In genomic region chr9:109894413-109895090, GRCm38 (mm10) we compare ENCODE assay signal across 8 mouse cellular contexts. TPM values are rescaled to one million over a fixed set of nuclear protein-coding genes. Genes with fewer than 3 reads are reported as not detected.
DNase-seq lines count a peak whose midpoint lies in the region; ATAC-seq lines count a peak whose summit lies in the region.

No protein-coding gene starts in this region.

- 30% methylated on average over 6 of the region's 6 CpGs for WGBS in hindbrain, embryonic 11.5 days
- 23% methylated on average over 6 of the region's 6 CpGs for WGBS in lung, embryonic 16.5 days

- peak; percentile 76 for DNase-seq in Muller cell, postnatal 12 days (ENCODE audit: inconsistent ontology term)
- peak; percentile 58 for DNase-seq in cerebellum, adult 9-10 months
- peak; percentile 41 to 73 for DNase-seq in frontal cortex, postnatal 10 days (ENCODE audit: low spot score in 2 of 2)
- DNase-seq in hindbrain, embryonic 11.5 days (ENCODE audit: low spot score), result peak; percentile 76
- peak; percentile 66 for DNase-seq in layer of hippocampus, adult 9-11 months
- DNase-seq in retina, adult 2 months (ENCODE audit: low read depth, low spot score), result peak; percentile 40
- peak; percentile 59 to 68 for DNase-seq in urinary bladder, postnatal 36 days (ENCODE audit: low spot score in 2 of 2)

- no peaks in the 10 kb centered on the region for H3K27me3 ChIP-seq in hindbrain, embryonic 11.5 days (ENCODE audit: control insufficient read depth, insufficient read depth, low read length)
- H3K27me3 ChIP-seq in lung, embryonic 16.5 days (ENCODE audit: control insufficient read depth, insufficient read depth, low read depth, low read length), result no peaks in the 10 kb centered on the region

- no peak overlapping the region for H3K4me2 ChIP-seq in hindbrain, embryonic 11.5 days (replicated peaks; ENCODE audit: low read depth, low read length)
- H3K4me2 ChIP-seq in lung, embryonic 16.5 days (ENCODE audit: low read depth, low read length), result no peak overlapping the region

- 0 out of 2 replicates have a peak overlapping the region, but pooled peaks have one; percentile 43 for H3K9ac ChIP-seq in hindbrain, embryonic 11.5 days (ENCODE audit: low read depth, low read length)
- 0 out of 2 replicates have a peak overlapping the region, but pooled peaks have one; percentile 28 for H3K9ac ChIP-seq in lung, embryonic 16.5 days (ENCODE audit: low read length)

- peak; percentile 82 for ATAC-seq in hindbrain, embryonic 11.5 days (ENCODE audit: low FRiP score)
- ATAC-seq in lung, embryonic 16.5 days (ENCODE audit: low read depth), result peak; percentile 92

- H3K27ac ChIP-seq in hindbrain, embryonic 11.5 days (ENCODE audit: low read depth, low read length), result peak overlapping the region; percentile 75
- H3K27ac ChIP-seq in lung, embryonic 16.5 days (ENCODE audit: low read length), result peak overlapping the region; percentile 51; the same call in 1 of the 2 replicates

- H3K36me3 ChIP-seq in hindbrain, embryonic 11.5 days (ENCODE audit: control insufficient read depth, insufficient read depth, low read length), result 0 out of 2 replicates have a peak, but pooled peaks cover 2% of the 10 kb centered on the region
- peaks cover 40% of the 10 kb centered on the region for H3K36me3 ChIP-seq in lung, embryonic 16.5 days (ENCODE audit: control insufficient read depth, insufficient read depth, low read length)

- no peaks in the 10 kb centered on the region; the same call in 1 of the 2 replicates for H3K4me1 ChIP-seq in hindbrain, embryonic 11.5 days (replicated peaks; ENCODE audit: control insufficient read depth, insufficient read depth, low read length)
- H3K4me1 ChIP-seq in lung, embryonic 16.5 days (replicated peaks; ENCODE audit: control insufficient read depth, insufficient read depth, low read length), result peaks cover 5% of the 10 kb centered on the region

- H3K9me3 ChIP-seq in hindbrain, embryonic 11.5 days (ENCODE audit: control insufficient read depth, low read length), result no peaks in the 10 kb centered on the region
- H3K9me3 ChIP-seq in lung, embryonic 16.5 days (ENCODE audit: control insufficient read depth, low read length), result no peaks in the 10 kb centered on the region

- H3K4me3 ChIP-seq in hindbrain, embryonic 11.5 days (ENCODE audit: low read depth, low read length), result no peak overlapping the region
- no peak overlapping the region for H3K4me3 ChIP-seq in lung, embryonic 16.5 days (ENCODE audit: low read length)

RNA-seq across cellular contexts. Expression of gene Cdc25a, which starts 19.2 kb away (rescaled TPM):
- polyA plus RNA-seq in hindbrain, embryonic 11.5 days (2014; fragmentation: Nextera tagmentation; extraction: Ambion mirVana), result 24.6 and 33.5 TPM in 2 replicates
- polyA plus RNA-seq in lung, embryonic 16.5 days (2015; fragmentation: Nextera tagmentation; extraction: Ambion mirVana), result 24.5 and 25.0 TPM in 2 replicates

RNA-seq across cellular contexts. Expression of gene Map4, which starts 36.7 kb away (rescaled TPM):
- 78.9 and 98.7 TPM in 2 replicates for polyA plus RNA-seq in hindbrain, embryonic 11.5 days (2014; fragmentation: Nextera tagmentation; extraction: Ambion mirVana)
- polyA plus RNA-seq in lung, embryonic 16.5 days (2015; fragmentation: Nextera tagmentation; extraction: Ambion mirVana), result 52.4 and 56.2 TPM in 2 replicates

RNA-seq across cellular contexts. Expression of gene Camp, which starts 45.1 kb away (rescaled TPM):
- polyA plus RNA-seq in hindbrain, embryonic 11.5 days (2014; fragmentation: Nextera tagmentation; extraction: Ambion mirVana), result 0.28 and 0.31 TPM in 2 replicates
- polyA plus RNA-seq in lung, embryonic 16.5 days (2015; fragmentation: Nextera tagmentation; extraction: Ambion mirVana), result 0.90 and 4.4 TPM in 2 replicates
